ENCODE assay signal across 9 mouse cellular contexts in genomic region chr16:34414581-34414980, GRCm38 (mm10).
DNase-seq lines count a peak whose midpoint lies in the region; ATAC-seq lines count a peak whose summit lies in the region.
"Had no signal": no experiment of that assay in that cellular context is flagged by ENCODE, and none has a peak within 500 bp of the region (broad histone marks: within the 10 kb centered on the region; RNA-seq: fewer than 3 reads in every experiment).

No protein-coding gene starts in this region.

- H3K4me2 ChIP-seq in midbrain, embryonic 12.5 days (replicated peaks), result no peak overlapping the region
- no peak overlapping the region for H3K4me2 ChIP-seq in midbrain, embryonic 11.5 days
- H3K4me2 ChIP-seq in heart, embryonic 16.5 days (ENCODE audit: low read depth, low read length), result no peak overlapping the region; the same call in 1 of the 2 replicates
- no peak overlapping the region for H3K4me2 ChIP-seq in neural tube, embryonic 15.5 days

- intact Hi-C loops in left cerebral cortex, postnatal 14 days (cut with DNase I), result no loop called here

- H3K9me3 ChIP-seq in midbrain, embryonic 12.5 days, result no peaks in the 10 kb centered on the region
- H3K9me3 ChIP-seq in midbrain, embryonic 11.5 days (ENCODE audit: control insufficient read depth, low read length), result no peaks in the 10 kb centered on the region
- no peaks in the 10 kb centered on the region for H3K9me3 ChIP-seq in heart, embryonic 16.5 days (replicated peaks; ENCODE audit: control insufficient read depth, low read length)
- H3K9me3 ChIP-seq in neural tube, embryonic 15.5 days (replicated peaks), result no peaks in the 10 kb centered on the region

- no peak overlapping the region for H3K4me3 ChIP-seq in midbrain, embryonic 12.5 days
- no peak overlapping the region for H3K4me3 ChIP-seq in midbrain, embryonic 11.5 days (ENCODE audit: low read depth, low read length)
- no peak overlapping the region for H3K4me3 ChIP-seq in heart, embryonic 16.5 days (ENCODE audit: low read length)
- H3K4me3 ChIP-seq in neural tube, embryonic 15.5 days (replicated peaks), result no peak overlapping the region
- H3K4me3 ChIP-seq: myocyte had no signal

- peak overlapping the region; percentile 47 for H3K27ac ChIP-seq in midbrain, embryonic 12.5 days (replicated peaks)
- H3K27ac ChIP-seq in midbrain, embryonic 11.5 days (ENCODE audit: low read depth, low read length), result no peak overlapping the region
- peak overlapping the region; percentile 47 for H3K27ac ChIP-seq in heart, embryonic 16.5 days (ENCODE audit: low read length)
- H3K27ac ChIP-seq in neural tube, embryonic 15.5 days (replicated peaks), result peak overlapping the region; percentile 67; the same call in 1 of the 2 replicates

- peaks cover 36% of the 10 kb centered on the region for H3K4me1 ChIP-seq in midbrain, embryonic 12.5 days
- H3K4me1 ChIP-seq in midbrain, embryonic 11.5 days (ENCODE audit: control insufficient read depth, insufficient read depth, low read length), result peaks cover 4% of the 10 kb centered on the region
- H3K4me1 ChIP-seq in heart, embryonic 16.5 days (ENCODE audit: control insufficient read depth, insufficient read depth, low read length), result peaks cover 16% of the 10 kb centered on the region
- peaks cover 48% of the 10 kb centered on the region for H3K4me1 ChIP-seq in neural tube, embryonic 15.5 days

- 78% methylated on average over 7 of the region's 7 CpGs for WGBS in midbrain, embryonic 12.5 days
- 84% methylated on average over 7 of the region's 7 CpGs for WGBS in midbrain, embryonic 11.5 days
- WGBS in heart, embryonic 16.5 days, result 53% methylated on average over 7 of the region's 7 CpGs
- WGBS in neural tube, embryonic 15.5 days, result 71% methylated on average over 7 of the region's 7 CpGs

- no peaks in the 10 kb centered on the region for H3K36me3 ChIP-seq in midbrain, embryonic 12.5 days
- H3K36me3 ChIP-seq in midbrain, embryonic 11.5 days (ENCODE audit: control insufficient read depth, insufficient read depth, low read length), result no peaks in the 10 kb centered on the region
- no peaks in the 10 kb centered on the region for H3K36me3 ChIP-seq in heart, embryonic 16.5 days (ENCODE audit: control insufficient read depth, insufficient read depth)
- H3K36me3 ChIP-seq in neural tube, embryonic 15.5 days, result no peaks in the 10 kb centered on the region

- no peak for DNase-seq in midbrain, embryonic 11.5 days (ENCODE audit: low spot score, missing footprints)
- DNase-seq in left cerebral cortex, postnatal 14 days (ENCODE audit: low spot score in 2 of 2), result peak; percentile 53 to 71
- no peak for DNase-seq in adrenal gland, postnatal 36 days
- no peak for DNase-seq in spleen, postnatal 4 days (ENCODE audit: low spot score in 2 of 2)
- no peak for DNase-seq in spleen, postnatal 14 days (ENCODE audit: low spot score in 2 of 2)

- no peak overlapping the region for H3K9ac ChIP-seq in midbrain, embryonic 12.5 days (replicated peaks)
- H3K9ac ChIP-seq in midbrain, embryonic 11.5 days (ENCODE audit: low read length), result no peak overlapping the region
- H3K9ac ChIP-seq in heart, embryonic 16.5 days (ENCODE audit: low read length), result no peak overlapping the region
- no peak overlapping the region for H3K9ac ChIP-seq in neural tube, embryonic 15.5 days (replicated peaks)

- no peaks in the 10 kb centered on the region for H3K27me3 ChIP-seq in midbrain, embryonic 12.5 days
- no peaks in the 10 kb centered on the region for H3K27me3 ChIP-seq in midbrain, embryonic 11.5 days (ENCODE audit: control insufficient read depth, insufficient read depth, low read length)
- no peaks in the 10 kb centered on the region for H3K27me3 ChIP-seq in heart, embryonic 16.5 days (ENCODE audit: control insufficient read depth, insufficient read depth, low read length)
- H3K27me3 ChIP-seq in neural tube, embryonic 15.5 days (replicated peaks), result no peaks in the 10 kb centered on the region

- no peak for ATAC-seq in midbrain, embryonic 12.5 days (ENCODE audit: low FRiP score, low read depth)
- ATAC-seq in midbrain, embryonic 11.5 days (ENCODE audit: low FRiP score), result no peak
- no peak for ATAC-seq in heart, embryonic 16.5 days (replicated peaks; ENCODE audit: extremely low read depth, insufficient read depth, low FRiP score)
- ATAC-seq in neural tube, embryonic 15.5 days (ENCODE audit: low FRiP score), result no peak

Comparison
In these comparisons a context has a peak if more than half of its experiments do, and no peak if none do; other contexts are left out.
1. DNase-seq: peak in left cerebral cortex, postnatal 14 days (2 of 2); none in midbrain, embryonic 11.5 days (single experiment), adrenal gland, postnatal 36 days (0 of 2), spleen, postnatal 4 days (0 of 2) and spleen, postnatal 14 days (0 of 2).